24 mouse cellular contexts compared by ENCODE assay signal in genomic region chr1:127387226-127387625, GRCm38 (mm10).
"Had no signal": no experiment of that assay in that cellular context is flagged by ENCODE, and none has a peak within 500 bp of the region (broad histone marks: within the 10 kb centered on the region; RNA-seq: fewer than 3 reads in every experiment).

No protein-coding gene starts in this region.

- H3K27me3 ChIP-seq: forebrain, embryonic 15.5 days; heart, embryonic 13.5 days; heart, embryonic 15.5 days; hindbrain, embryonic 13.5 days; hindbrain, embryonic 15.5 days; limb, embryonic 15.5 days; liver, embryonic 12.5 days had no signal

- H3K4me2 ChIP-seq: forebrain, embryonic 15.5 days; heart, embryonic 11.5 days; heart, embryonic 13.5 days; heart, embryonic 15.5 days; hindbrain, embryonic 13.5 days; hindbrain, embryonic 15.5 days; limb, embryonic 12.5 days; limb, embryonic 15.5 days; liver, embryonic 12.5 days had no signal

- DNase-seq: forebrain, postnatal 0 days; gastrocnemius, postnatal 14 days; gastrocnemius, postnatal 36 days; heart, adult 11 months; heart, adult 2 months; heart, postnatal 14 days; heart, postnatal 36 days; kidney, adult 18-20 months; kidney, postnatal 14 days; layer of hippocampus, adult 9-11 months; layer of hippocampus, postnatal 36 days; left cerebral cortex, postnatal 4 days had no signal

- H3K27ac ChIP-seq: forebrain, embryonic 15.5 days; heart, adult 2 months; heart, embryonic 13.5 days; heart, embryonic 15.5 days; hindbrain, embryonic 13.5 days; hindbrain, embryonic 15.5 days; hindbrain, postnatal 0 days; limb, embryonic 12.5 days; limb, embryonic 15.5 days; liver, embryonic 12.5 days; liver, embryonic 14.5 days had no signal

- H3K4me1 ChIP-seq: heart, embryonic 13.5 days; heart, embryonic 15.5 days; hindbrain, embryonic 15.5 days; liver, embryonic 12.5 days had no signal

- H3K9ac ChIP-seq: forebrain, embryonic 15.5 days; forebrain, postnatal 0 days; heart, embryonic 13.5 days; heart, embryonic 15.5 days; hindbrain, embryonic 13.5 days; hindbrain, embryonic 15.5 days; limb, embryonic 12.5 days; limb, embryonic 15.5 days; liver, embryonic 12.5 days; liver, embryonic 14.5 days had no signal

- ATAC-seq: forebrain, embryonic 15.5 days; forebrain, postnatal 0 days; hindbrain, postnatal 0 days; intestine, embryonic 16.5 days; liver, embryonic 12.5 days had no signal

- H3K4me3 ChIP-seq: forebrain, embryonic 15.5 days; heart, adult 2 months; heart, embryonic 13.5 days; heart, embryonic 15.5 days; hindbrain, embryonic 13.5 days; hindbrain, embryonic 15.5 days; limb, embryonic 12.5 days; limb, embryonic 15.5 days; liver, embryonic 12.5 days had no signal

- H3K9me3 ChIP-seq: forebrain, embryonic 15.5 days; hindbrain, embryonic 15.5 days; liver, embryonic 12.5 days had no signal
